Mouse (Mus musculus) T-helper 1 cell (primary cell): Measurements from ENCODE around the gene Rcsd1.
"Not testable (repeated sequence)": the region's sequence is repeated elsewhere in the genome, so short reads cannot be mapped to it uniquely, and the experiment has no call there.

Source experiments
- in situ Hi-C: fragments of 300-600 bp; cut with MboI, MseI; formaldehyde crosslinking; loops from one replicate; pipeline ENCODE4 v1.15.1; 2025; ENCODE audit warnings: high pct_unique_total_duplicates

The Rcsd1 gene

GRCm38 (mm10) chr1:165691516-165691915 is 18.0 kb downstream of the Rcsd1 start:
- in situ Hi-C loops, result no loop called here

GRCm38 (mm10) chr1:165689845-165690244 is 19.7 kb downstream of the Rcsd1 start:
- in situ Hi-C loops, result no loop called here

- in situ Hi-C loops, result no loop called here
Measured at GRCm38 (mm10) chr1:165687861-165688260, 21.7 kb downstream of the Rcsd1 start.

- in situ Hi-C loops, result no loop called here
Measured at GRCm38 (mm10) chr1:165686963-165687362, 22.6 kb downstream of the Rcsd1 start.

GRCm38 (mm10) chr1:165686349-165686748 is 23.2 kb downstream of the Rcsd1 start:
- in situ Hi-C loops, result no loop called here

GRCm38 (mm10) chr1:165684261-165685203 is 25.0 kb downstream of the Rcsd1 start:
- in situ Hi-C loops, result no loop called here

- in situ Hi-C loops, result no loop called here
Measured at GRCm38 (mm10) chr1:165682056-165682853, 27.3 kb downstream of the Rcsd1 start.

GRCm38 (mm10) chr1:165681045-165681794 is 28.3 kb downstream of the Rcsd1 start:
- in situ Hi-C loops, result no loop called here

- in situ Hi-C loops, result not testable (repeated sequence)
Measured at GRCm38 (mm10) chr1:165680086-165680485, 29.5 kb downstream of the Rcsd1 start.

- in situ Hi-C loops, result no loop called here
Measured at GRCm38 (mm10) chr1:165679618-165679997, 29.9 kb downstream of the Rcsd1 start.

- in situ Hi-C loops, result no loop called here
Measured at GRCm38 (mm10) chr1:165678861-165679617, 30.5 kb downstream of the Rcsd1 start.

- in situ Hi-C loops, result no loop called here
Measured at GRCm38 (mm10) chr1:165677558-165677957, 32.0 kb downstream of the Rcsd1 start.

- in situ Hi-C loops, result no loop called here
Measured at GRCm38 (mm10) chr1:165676993-165677392, 32.6 kb downstream of the Rcsd1 start.

- in situ Hi-C loops, result no loop called here
Measured at GRCm38 (mm10) chr1:165675167-165675566, 34.4 kb downstream of the Rcsd1 start.

- in situ Hi-C loops, result no loop called here
Measured at GRCm38 (mm10) chr1:165672355-165672754, 37.2 kb downstream of the Rcsd1 start.

GRCm38 (mm10) chr1:165670056-165670455 is 39.5 kb downstream of the Rcsd1 start:
- in situ Hi-C loops, result no loop called here

- in situ Hi-C loops, result no loop called here
Measured at GRCm38 (mm10) chr1:165668904-165669303, 40.7 kb downstream of the Rcsd1 start.

- in situ Hi-C loops, result no loop called here
Measured at GRCm38 (mm10) chr1:165667380-165667779, 42.2 kb downstream of the Rcsd1 start.

- in situ Hi-C loops, result no loop called here
Measured at GRCm38 (mm10) chr1:165666944-165667343, 42.6 kb downstream of the Rcsd1 start.

GRCm38 (mm10) chr1:165665758-165666157 is 43.8 kb downstream of the Rcsd1 start:
- in situ Hi-C loops, result no loop called here

GRCm38 (mm10) chr1:165663277-165663676 is 46.3 kb downstream of the Rcsd1 start:
- in situ Hi-C loops, result loop anchor here (5.0 kb wide), 1 partner anchor 74 kb away; no protein-coding TSS in a partner anchor
